Mouse (Mus musculus) layer of hippocampus, adult 9-11 months (tissue): Measurements from ENCODE around the gene B3gnt3.
"Not testable (repeated sequence)": the region's sequence is repeated elsewhere in the genome, so short reads cannot be mapped to it uniquely, and the experiment has no call there.

Source experiments
- DNase-seq: peaks from one replicate; pipeline ENCODE4 v3.0.0; 2022

The B3gnt3 gene

GRCm38 (mm10) chr8:71701414-71702086, at the start of gene B3gnt3:
B3gnt3 (minus strand) TSS chr8:71701789.
- DNase-seq = no peak

GRCm38 (mm10) chr8:71749321-71750075, 47.9 kb upstream of the B3gnt3 start:
- DNase-seq = not testable (repeated sequence)

- not testable (repeated sequence) for DNase-seq
Measured at GRCm38 (mm10) chr8:71747082-71747481, 45.5 kb upstream of the B3gnt3 start.

GRCm38 (mm10) chr8:71745322-71745721, 43.7 kb upstream of the B3gnt3 start:
- no peak for DNase-seq

- DNase-seq = no peak
Measured at GRCm38 (mm10) chr8:71742783-71743182, 41.2 kb upstream of the B3gnt3 start.

GRCm38 (mm10) chr8:71741687-71742114, 40.1 kb upstream of the B3gnt3 start:
- DNase-seq = no peak

GRCm38 (mm10) chr8:71741226-71741625, 39.6 kb upstream of the B3gnt3 start:
- DNase-seq = no peak

- DNase-seq = not testable (repeated sequence)
Measured at GRCm38 (mm10) chr8:71738316-71738715, 36.7 kb upstream of the B3gnt3 start.

GRCm38 (mm10) chr8:71731652-71732230, 30.2 kb upstream of the B3gnt3 start:
- DNase-seq = no peak

- DNase-seq = no peak
Measured at GRCm38 (mm10) chr8:71728826-71729620, 27.4 kb upstream of the B3gnt3 start.

GRCm38 (mm10) chr8:71728240-71728785, 26.7 kb upstream of the B3gnt3 start:
- DNase-seq = peak; percentile 61

- DNase-seq = peak; percentile 88
Measured at GRCm38 (mm10) chr8:71725122-71725924, 23.7 kb upstream of the B3gnt3 start, which contains the start of gene Fcho1. Fcho1 (minus strand) TSS chr8:71725716.

- DNase-seq = no peak
Measured at GRCm38 (mm10) chr8:71724389-71724788, 22.8 kb upstream of the B3gnt3 start.

- no peak for DNase-seq
Measured at GRCm38 (mm10) chr8:71723047-71723551, 21.5 kb upstream of the B3gnt3 start.

- DNase-seq = peak; percentile 84
Measured at GRCm38 (mm10) chr8:71719928-71720457, 18.4 kb upstream of the B3gnt3 start.

GRCm38 (mm10) chr8:71719218-71719617, 17.6 kb upstream of the B3gnt3 start:
- DNase-seq = peak; percentile 76

GRCm38 (mm10) chr8:71718252-71718651, 16.7 kb upstream of the B3gnt3 start:
- no peak for DNase-seq

GRCm38 (mm10) chr8:71717096-71717495, 15.5 kb upstream of the B3gnt3 start:
- no peak for DNase-seq

- DNase-seq = no peak
Measured at GRCm38 (mm10) chr8:71716561-71717053, 15.0 kb upstream of the B3gnt3 start.

GRCm38 (mm10) chr8:71715531-71715930, 13.9 kb upstream of the B3gnt3 start:
- DNase-seq = no peak

GRCm38 (mm10) chr8:71711574-71711973, 10.0 kb upstream of the B3gnt3 start:
- DNase-seq = no peak
